Mouse (Mus musculus): ENCODE results near the gene Lrrk1.

The Lrrk1 gene

DNA sequence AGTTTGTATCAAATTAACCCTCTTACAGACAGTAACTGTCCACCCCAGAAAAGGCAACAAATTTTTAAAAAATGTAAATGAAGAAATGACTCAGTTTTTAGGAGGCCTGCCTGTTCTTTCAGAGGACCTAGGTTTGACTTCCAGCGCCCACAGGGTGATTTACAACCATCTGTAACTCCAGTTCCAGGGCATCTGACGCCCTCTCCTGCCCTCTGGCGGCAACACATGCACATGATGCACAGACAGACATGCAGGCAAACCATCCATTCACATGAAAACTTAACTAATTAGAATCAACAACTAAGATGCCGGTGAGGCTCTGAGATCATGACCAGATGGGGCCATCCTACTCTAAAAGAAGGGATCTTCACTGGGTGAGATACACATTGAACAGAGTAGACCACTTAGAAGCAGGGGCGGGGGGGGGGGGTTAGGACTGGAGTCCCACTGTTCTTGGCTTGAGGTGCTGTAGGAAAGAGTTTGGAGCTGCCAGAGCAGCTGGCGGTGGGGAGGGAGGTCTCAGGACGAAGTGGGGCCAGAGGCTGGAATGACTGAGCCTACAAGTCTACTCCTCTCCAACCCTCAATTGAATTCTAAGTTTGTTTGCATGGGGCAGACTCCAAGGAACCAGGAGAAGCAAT, 206.0 kb downstream of the Lrrk1 start:
- DNase-seq, result no peak

DNA sequence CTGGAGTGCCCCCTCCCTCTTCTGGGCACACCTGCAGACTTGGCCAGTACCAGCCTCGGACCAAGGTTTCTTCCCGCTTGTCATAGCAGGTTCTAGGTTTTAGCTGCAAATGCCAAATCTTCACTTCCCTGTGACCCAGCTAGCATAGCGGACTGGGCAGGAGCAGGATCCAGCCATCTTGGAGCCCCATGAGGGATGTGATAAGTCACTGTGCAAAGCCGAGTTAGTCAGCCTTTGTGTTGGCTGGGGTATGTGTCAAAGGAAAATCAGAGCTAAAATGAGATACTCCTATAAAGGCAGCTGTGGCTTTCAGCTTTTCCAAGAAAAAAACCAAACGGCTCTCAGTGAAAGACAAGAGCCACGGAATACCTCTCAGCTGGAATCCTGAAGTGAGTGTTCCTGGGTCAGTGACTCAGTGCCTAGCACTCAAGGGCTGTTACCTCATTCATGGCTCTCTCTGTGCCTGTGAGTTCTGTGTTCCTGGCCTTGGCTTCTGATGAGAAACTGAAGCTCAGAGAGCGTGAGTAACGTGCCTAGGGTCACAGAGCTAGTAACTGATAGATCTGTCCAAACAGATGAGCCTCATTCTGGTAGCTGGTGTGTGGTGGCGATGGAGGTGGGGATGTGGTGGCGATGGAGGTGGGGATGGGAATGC, 207.3 kb downstream of the Lrrk1 start:
- no peak for DNase-seq

DNA sequence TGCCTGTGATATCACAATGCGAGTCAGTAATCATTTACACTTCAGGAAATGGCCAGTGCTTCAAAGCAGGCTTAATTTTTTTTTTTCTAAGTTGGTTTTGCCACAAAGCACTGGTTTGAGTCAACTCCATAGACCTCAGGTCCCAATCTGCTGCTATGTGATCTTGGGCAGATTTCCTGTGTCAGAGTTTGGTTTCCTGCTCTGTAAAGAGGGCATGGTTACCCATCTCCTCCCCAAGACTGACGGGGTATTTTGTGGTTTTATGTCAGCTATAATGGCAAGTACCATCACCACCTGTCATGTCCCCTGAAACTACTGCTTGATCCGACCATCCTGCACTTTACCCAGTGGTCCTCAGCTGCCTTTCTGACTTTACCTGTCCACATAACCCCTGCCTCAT, 207.9 kb downstream of the Lrrk1 start:
- DNase-seq, result no peak

DNA sequence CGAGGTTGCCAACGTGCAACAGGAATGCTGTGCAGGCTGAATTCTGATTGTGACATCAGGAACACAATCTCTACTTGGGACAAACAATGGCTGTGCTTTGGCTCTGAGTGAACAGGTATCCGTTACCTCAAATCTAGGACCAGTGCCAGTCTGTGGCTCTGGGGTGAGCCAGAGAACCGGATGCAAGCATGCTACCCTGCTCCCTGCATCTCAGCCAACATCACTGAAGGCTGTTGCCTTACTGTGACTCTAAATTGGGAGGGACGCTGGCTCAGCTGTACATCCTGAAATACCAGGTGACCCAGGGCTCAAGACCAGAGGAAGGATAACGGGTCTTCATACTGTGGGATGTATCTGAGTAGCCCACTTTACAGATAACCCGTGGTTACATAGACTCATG, 208.4 kb downstream of the Lrrk1 start:
- DNase-seq, result no peak

DNA sequence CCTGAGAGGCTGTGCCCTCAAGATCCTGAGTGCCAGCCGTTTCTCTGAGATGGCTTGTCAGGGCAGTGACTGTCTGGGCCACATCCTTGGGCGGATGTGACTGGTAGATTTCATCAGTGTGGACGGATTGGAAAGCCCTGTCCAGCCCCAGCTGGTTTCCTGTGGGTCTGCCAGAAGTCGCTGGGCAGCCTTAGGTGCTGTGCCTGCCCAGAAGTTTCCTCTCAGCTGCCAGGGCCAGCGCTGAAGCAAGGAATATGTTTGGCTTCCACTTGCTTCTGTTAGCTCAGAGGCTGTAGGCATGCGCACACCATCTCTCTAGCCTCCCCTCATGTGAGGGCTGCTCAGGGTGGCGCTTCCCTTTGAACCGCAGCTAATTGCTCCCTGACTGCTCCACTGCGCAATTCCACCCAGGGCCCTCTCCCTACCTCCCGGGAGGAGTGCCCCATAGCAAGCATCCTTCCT, 209.0 kb downstream of the Lrrk1 start:
- peak in 1 of 2 experiments; percentile 22 for DNase-seq

DNA sequence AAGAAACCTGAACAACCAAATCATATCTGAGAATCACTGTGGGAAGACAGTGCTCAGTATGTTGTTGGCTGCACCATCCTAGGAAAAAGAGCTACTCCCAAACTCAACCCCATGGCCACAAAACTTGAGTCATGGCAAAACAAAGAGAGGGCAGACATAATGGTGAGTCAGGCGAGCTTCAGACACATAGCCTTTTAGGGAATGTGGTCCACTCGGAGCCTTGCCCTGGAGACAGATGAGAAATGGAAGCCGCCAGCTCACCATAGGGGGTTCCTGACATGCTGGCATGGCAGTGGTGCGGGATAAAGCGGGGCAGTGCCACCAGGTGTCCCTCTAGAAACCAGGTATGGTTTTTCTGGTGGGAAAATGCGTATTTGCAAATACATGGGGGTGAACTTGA, 210.0 kb downstream of the Lrrk1 start:
- DNase-seq, result peak in 1 of 2 experiments; percentile 51

DNA sequence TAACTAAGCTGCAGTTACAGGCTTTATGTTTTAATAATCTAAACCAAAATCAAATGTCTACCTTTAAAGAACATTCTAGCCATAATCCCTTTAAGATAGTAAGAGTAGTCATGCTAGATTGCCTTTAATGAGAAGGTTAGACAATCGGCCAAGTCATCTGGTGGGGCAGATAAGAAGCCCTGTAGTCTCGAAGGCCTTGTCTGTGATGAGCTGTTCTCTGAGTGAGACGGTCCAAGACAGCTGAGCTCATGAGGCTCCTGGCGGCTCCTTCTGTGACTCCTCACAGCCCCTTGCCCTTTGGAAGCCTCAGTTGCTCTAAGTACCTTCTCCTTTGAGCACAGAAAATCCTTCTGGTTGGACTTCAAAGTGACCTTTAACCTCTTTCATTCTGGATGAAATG, 211.2 kb downstream of the Lrrk1 start:
- DNase-seq, result no peak
